Mouse (Mus musculus) kidney, adult 2 months (tissue): Measurements from ENCODE around the gene Selenbp1.

ENCODE experiments used
- CTCF ChIP-seq: fragments of 200-500 bp; conservative IDR thresholded peaks from 2 replicates; pipeline ENCODE4 v1.5.1; 2011; ENCODE audit warnings: low read depth, mild to moderate bottlenecking, control low read depth, low read length, moderate library complexity, mixed read lengths; ENCODE audit not compliant: insufficient read depth, insufficient read length
- POLR2A ChIP-seq: fragments of 200-500 bp; IDR thresholded peaks from one replicate; pipeline ENCODE4 v1.6.1; 2011; ENCODE audit warnings: low read depth, low read length, control low read depth

DNA sequence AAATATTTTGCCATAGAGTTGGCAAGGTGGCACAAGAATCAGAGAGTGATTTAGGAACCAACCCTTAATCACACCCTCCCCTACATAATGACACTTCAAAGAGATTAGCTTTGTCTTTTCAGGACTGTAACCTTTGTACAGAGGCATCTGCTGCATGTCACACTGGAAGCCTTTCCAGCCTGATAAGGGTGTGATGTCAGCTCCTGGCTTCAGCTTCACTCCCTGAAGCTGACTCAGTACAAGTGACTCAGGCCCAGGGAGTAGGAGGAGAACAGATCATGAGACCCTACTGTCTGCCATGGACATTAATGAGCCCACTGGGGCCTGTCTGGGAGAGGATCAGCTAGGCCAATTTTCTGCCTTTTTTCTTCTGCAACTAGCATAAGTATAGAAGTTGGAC is 54.7 kb downstream of the Selenbp1 start:
- TF ChIP-seq CTCF (no peak), POLR2A (no peak)
